Mouse (Mus musculus): ENCODE measurements around the gene Mfsd4b5.
"Not testable (repeated sequence)": the region's sequence is repeated elsewhere in the genome, so short reads cannot be mapped to it uniquely, and the experiment has no call there.

Gene Mfsd4b5

DNA sequence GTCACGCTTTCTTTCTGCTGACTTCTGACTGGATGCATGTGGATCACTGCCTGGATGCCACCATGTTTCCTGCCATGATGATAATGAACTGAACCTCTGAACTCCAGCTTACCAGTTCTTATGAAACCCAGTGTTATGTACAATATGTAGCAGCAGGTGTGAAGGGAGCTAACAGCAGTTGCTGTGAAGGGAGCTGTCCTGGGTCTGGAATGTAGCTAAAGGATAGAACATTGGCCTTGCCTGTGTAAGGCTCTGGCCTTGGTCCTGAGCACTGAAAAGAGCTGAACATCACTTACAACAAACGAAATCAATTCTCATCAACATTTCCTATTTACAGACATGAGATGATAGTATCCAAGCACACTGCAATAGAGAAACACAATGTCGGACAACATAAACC lies 18.9 kb downstream of the Mfsd4b5 start:
- DNase-seq (ENCODE audit: low read depth, low spot score): no peak

DNA sequence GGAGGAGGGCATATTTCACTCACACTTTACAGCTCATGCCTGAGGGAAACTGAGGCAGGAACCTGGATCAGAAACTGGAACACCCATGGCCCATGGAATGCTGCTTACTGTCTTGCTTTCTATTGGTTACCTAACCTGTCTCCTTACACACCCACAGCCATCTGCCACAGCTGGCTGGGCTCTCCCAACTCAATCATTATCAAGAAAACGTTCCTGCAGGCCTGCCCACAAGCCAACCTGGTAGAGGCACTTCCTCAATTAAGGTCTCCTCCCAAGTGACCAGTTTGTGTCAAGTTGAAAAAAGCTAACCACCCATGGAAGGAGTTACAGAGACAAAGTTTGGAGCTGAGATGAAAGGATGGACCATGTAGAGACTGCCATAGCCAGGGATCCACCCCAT lies 24.5 kb downstream of the Mfsd4b5 start:
- DNase-seq (ENCODE audit: low read depth, low spot score): no peak

DNA sequence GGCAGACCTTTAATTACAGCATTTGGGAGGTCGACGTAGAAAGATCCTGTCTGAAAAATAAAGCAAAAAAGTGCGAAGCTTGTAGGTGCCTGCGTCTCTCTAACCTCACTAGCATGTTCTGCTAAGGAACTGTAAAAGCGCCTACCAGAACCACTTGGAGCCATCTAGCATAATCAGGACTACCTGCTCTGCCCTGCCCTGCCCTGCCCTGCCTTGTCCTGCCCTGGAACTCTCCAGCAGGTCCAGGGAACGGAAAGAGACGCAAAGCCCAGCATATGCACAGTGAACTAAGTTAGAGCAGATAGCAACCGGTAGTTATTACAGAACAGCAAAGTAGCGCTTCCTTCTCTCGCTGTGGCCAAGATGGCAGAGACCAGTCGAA lies 26.0 kb downstream of the Mfsd4b5 start:
- no peak for DNase-seq (ENCODE audit: low read depth, low spot score)

GRCm38 (mm10) chr10:39959761-39960440 lies 26.5 kb downstream of the Mfsd4b5 start, which contains the start of gene Mfsd4b3:
Gene Mfsd4b3 (minus strand): TSS chr10:39960153.
- peak; percentile 89 for DNase-seq (ENCODE audit: low read depth, low spot score)

DNA sequence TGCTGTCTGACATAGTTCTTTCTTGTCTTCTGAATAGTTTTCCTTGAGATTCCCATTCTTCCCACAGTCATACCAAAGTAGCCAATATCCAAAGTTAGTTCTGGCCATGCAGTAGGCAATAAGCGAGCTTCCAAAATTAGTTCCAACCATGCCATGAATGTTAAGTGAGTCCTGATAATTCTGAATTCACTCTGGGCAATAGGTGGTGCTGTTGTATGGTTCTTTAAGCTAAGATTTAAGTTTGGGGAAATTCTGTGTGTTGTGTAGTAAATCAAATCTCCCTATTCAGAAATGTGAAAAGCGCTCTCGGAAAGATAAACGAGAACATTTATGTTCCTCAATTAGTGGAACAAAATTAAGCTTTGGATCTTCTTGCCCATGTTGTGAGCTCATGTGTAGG lies 28.2 kb downstream of the Mfsd4b5 start:
- DNase-seq (ENCODE audit: low read depth, low spot score): peak; percentile 41

DNA sequence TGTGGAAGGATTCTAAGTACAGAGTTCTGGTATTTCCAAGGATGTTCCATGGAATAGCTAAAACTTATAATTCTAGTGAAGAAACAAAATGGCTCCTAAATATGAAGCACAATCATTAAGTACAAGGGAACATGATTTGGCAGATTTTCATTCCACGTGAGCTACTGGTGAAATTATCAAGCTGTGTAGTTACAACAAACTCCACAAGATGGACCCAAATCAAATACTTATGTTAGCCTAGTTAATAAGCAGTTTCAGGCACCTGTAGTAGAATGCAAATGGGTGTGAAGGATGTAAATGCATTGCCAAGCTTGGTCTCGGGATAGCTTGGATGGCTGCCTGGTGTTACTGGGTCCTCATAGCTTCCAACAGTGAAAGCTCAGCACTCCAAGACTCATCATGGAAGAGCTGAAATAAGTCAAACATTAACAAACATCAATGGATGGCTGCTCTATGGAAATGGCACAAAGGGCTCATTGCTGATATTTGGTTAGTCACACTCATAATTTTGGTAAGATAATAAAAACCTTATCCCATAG lies 30.0 kb downstream of the Mfsd4b5 start:
- DNase-seq (ENCODE audit: low read depth, low spot score): no peak

- DNase-seq (ENCODE audit: low read depth, low spot score): no peak
Observed at GRCm38 (mm10) chr10:39955163-39955562, 31.3 kb downstream of the Mfsd4b5 start.

DNA sequence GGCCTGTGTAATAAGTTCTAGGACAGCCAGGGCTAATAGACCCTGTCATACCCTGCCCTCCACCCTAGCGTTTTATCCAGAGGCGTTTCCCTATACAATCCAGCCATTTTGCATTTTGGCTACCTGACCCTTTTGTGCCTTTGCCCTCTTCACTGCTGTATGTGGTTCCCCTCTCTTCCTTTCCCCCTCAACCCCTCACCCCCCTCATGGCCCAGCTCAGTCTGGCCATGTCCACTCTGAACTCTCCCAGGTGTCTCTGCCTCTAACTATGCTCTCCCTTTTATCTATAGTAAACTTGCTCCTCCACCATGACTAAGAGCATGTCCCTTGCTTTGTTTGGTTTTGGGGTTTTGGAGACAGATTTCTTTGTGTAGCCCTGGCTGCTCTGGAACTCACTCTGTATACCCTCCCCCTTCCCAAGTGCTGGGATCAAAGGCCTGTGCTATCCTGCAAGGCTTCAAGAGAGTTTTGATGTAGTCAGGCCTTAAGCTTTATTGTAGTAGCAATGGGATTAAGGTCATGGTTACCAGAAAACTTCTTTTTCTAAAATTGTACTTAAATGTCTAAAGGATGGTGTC lies 37.0 kb downstream of the Mfsd4b5 start:
- no peak for DNase-seq (ENCODE audit: low read depth, low spot score)

- not testable (repeated sequence) for DNase-seq (ENCODE audit: low read depth, low spot score)
Observed at GRCm38 (mm10) chr10:39947195-39947594, 39.3 kb downstream of the Mfsd4b5 start.

- no peak for DNase-seq (ENCODE audit: low read depth, low spot score)
Observed at GRCm38 (mm10) chr10:39936553-39936952, 49.9 kb downstream of the Mfsd4b5 start.

- DNase-seq (ENCODE audit: low read depth, low spot score): no peak
Observed at GRCm38 (mm10) chr10:39926616-39927139, 59.8 kb downstream of the Mfsd4b5 start, which contains the start of gene Mfsd4b2. Gene Mfsd4b2 (minus strand): TSS chr10:39926923.

GRCm38 (mm10) chr10:39924556-39924955 lies 61.9 kb downstream of the Mfsd4b5 start:
- DNase-seq (ENCODE audit: low read depth, low spot score): not testable (repeated sequence)

DNA sequence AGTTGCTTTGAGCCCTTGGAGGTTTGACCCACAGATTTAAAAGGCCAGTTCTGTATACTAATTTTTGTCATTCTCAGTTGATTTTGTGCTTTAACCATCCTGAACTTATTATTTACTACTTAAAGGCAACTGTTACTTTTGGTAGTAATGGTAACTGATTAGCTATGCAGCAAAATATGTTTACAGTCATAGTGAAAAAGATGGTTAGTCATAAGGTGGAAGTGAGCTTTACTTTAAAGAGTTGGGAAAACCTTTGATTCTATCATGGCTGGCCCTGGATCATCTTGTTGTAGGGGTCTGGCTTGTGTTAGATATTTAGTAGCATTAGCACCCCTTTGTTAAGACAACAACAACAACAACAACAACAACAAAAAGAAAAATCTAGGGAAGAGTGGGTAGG lies 73.8 kb downstream of the Mfsd4b5 start:
- no peak for DNase-seq (ENCODE audit: low read depth, low spot score)

DNA sequence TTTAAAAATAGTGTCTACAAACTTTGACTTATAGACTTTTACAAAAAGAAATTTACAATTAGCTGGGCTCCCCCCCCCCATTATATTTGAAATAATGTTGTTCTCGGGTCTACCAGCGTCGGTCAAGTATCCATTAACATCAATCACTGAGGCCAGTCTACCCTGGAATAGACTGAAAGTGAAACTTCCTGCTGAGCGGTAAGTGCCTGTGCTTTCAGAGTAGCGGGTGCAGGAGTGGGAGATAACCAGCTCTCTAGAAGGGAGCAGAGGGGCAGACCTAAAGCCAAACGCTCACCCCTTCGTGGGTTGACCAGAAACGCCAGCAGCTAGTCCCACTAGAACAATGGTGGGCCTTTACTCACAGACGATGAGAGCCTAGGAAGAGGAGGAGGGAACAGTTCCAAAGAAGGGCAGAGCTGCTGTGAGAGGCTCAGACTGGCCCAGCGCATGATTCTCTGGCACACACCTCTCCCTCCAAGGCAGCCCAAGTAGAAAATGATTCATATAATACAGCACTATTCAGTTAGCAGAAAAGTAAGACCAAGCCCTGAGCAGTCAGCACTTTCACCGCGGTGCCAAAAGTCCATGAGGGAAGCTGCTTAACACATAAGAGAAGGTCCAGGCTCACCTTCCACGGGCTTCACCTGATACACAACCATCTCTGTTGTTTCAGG lies 77.5 kb downstream of the Mfsd4b5 start:
- no peak for DNase-seq (ENCODE audit: low read depth, low spot score)
